Mouse (Mus musculus) neural tube, embryonic 11.5 days (tissue): ENCODE measurements around the gene Fos. TPM values are rescaled to one million over a fixed set of nuclear protein-coding genes. Genes with fewer than 3 reads are reported as not detected.

Source experiments
- ATAC-seq: fragments of 200-750 bp; cut with Nextera tagmentation; 2 replicates; pipeline ENCODE4 v1.8.0; 2017; ENCODE audit warnings: moderate number of reproducible peaks, mild to moderate bottlenecking, moderate TSS enrichment, moderate library complexity; ENCODE audit not compliant: insufficient read depth, low FRiP score, low TSS enrichment
- DNase-seq: peaks from one replicate; pipeline ENCODE4 v3.0.0-alpha.2; 2015; ENCODE audit warnings: low spot score
- H3K27ac ChIP-seq: fragments of 300-500 bp; sonication (generic); 2 replicates; pipeline ENCODE4 v1.5.1; 2014; ENCODE audit warnings: low read depth, mild to moderate bottlenecking, low read length
- H3K27me3 ChIP-seq: fragments of 300-500 bp; sonication (generic); 2 replicates; pipeline ENCODE4 v1.6.1; 2014; ENCODE audit warnings: mild to moderate bottlenecking, low read length, mixed read lengths; ENCODE audit not compliant: control insufficient read depth, insufficient read depth
- H3K36me3 ChIP-seq: fragments of 300-500 bp; sonication (generic); 2 replicates; pipeline ENCODE4 v1.6.1; 2014; ENCODE audit warnings: mild to moderate bottlenecking, low read length, moderate library complexity, mixed read lengths; ENCODE audit not compliant: control insufficient read depth, insufficient read depth
- H3K4me1 ChIP-seq: fragments of 300-500 bp; sonication (generic); 2 replicates; pipeline ENCODE4 v1.6.1; 2014; ENCODE audit warnings: low read length, mixed read lengths; ENCODE audit not compliant: control insufficient read depth, insufficient read depth
- H3K4me2 ChIP-seq: fragments of 300-500 bp; sonication (generic); 2 replicates; pipeline ENCODE4 v1.6.1; 2014; ENCODE audit warnings: low read depth, mild to moderate bottlenecking, moderate library complexity
- H3K4me3 ChIP-seq: fragments of 300-500 bp; sonication (generic); 2 replicates; pipeline ENCODE4 v1.5.1; 2014; ENCODE audit warnings: low read depth, low read length
- H3K9ac ChIP-seq: fragments of 300-500 bp; sonication (generic); 2 replicates; pipeline ENCODE4 v1.6.1; 2014; ENCODE audit warnings: mild to moderate bottlenecking, low read length
- H3K9me3 ChIP-seq: fragments of 300-500 bp; sonication (generic); 2 replicates; pipeline ENCODE4 v1.6.1; 2016; ENCODE audit warnings: low read length; ENCODE audit not compliant: control insufficient read depth
- WGBS: fragments of 180-500 bp; shearing (Covaris S2); extraction: QIAGEN DNeasy Blood & Tissue Kit; methylation state at CpG from one replicate; pipeline ENCODE4 v1.1.7; 2014; 5-methylcytosine and 5-hydroxymethylcytosine counted together
- polyA plus RNA-seq: library from polyadenylated mRNA; unstranded; fragments of >200 nt; fragmentation: Nextera tagmentation; extraction: Ambion mirVana; gene quantifications from 2 replicates; pipeline ENCODE4 v1.2.1, GENCODE M21; 2014

Gene Fos
- polyA plus RNA-seq, 1 experiment from 2014 or later = 2.5 TPM

DNA sequence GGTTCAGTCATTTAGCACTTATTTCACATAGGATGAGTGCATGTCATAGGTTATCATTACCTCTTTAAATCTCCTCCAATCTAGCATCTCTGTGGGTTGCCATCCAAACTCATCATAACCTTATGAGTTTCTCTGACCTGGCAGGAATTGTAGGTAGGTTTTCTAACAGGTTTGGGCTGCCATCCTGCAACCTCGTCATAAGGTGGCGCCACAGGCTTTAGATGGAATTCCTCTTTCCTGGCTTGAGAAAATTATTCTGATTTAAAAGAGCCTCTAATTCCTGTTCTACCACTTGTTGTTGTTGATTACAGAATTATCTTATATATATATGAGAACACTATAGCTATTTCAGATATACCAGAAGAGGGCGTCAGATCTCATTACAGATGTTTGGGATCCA, 34.5 kb downstream of the Fos start:
- no peak overlapping the region for H3K4me3 ChIP-seq
- no peaks in the 10 kb centered on the region for H3K27me3 ChIP-seq
- H3K9ac ChIP-seq = no peak overlapping the region
- H3K9me3 ChIP-seq = no peaks in the 10 kb centered on the region
- 36% methylated on average over 3 of the region's 3 CpGs for WGBS
- no peaks in the 10 kb centered on the region for H3K36me3 ChIP-seq
- no peak overlapping the region for H3K4me2 ChIP-seq
- no peak overlapping the region for H3K27ac ChIP-seq
- no peak for ATAC-seq
- no peaks in the 10 kb centered on the region for H3K4me1 ChIP-seq
- DNase-seq = no peak

DNA sequence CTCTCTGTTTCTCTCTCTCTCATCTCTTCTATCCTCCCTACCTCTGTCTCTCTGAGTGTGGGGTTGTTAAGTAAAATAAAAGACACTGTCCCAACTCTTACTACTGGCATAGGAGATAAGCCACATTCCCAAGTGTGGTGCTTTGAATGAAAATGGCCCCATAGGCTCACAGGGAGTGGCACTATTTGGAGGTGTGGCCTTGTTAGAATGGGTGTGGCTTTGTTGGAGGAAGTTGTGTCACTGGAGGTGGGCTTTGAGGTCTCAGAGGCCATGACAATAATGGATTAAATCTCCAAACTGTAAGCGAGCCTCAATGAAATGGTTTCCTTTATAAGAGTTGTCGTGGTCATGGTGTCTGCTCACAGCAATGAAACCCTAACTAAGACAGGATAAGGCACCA, 36.3 kb downstream of the Fos start:
- ATAC-seq (no peak), DNase-seq (no peak)
- no peak overlapping the region for H3K4me2 ChIP-seq
- H3K36me3 ChIP-seq = no peaks in the 10 kb centered on the region
- H3K27me3 ChIP-seq = no peaks in the 10 kb centered on the region
- H3K27ac ChIP-seq = no peak overlapping the region
- H3K4me3 ChIP-seq = no peak overlapping the region
- no peaks in the 10 kb centered on the region for H3K9me3 ChIP-seq
- no peaks in the 10 kb centered on the region for H3K4me1 ChIP-seq
- H3K9ac ChIP-seq = no peak overlapping the region
- WGBS = 84% methylated on average over 2 of the region's 2 CpGs

GRCm38 (mm10) chr12:85513789-85514447, 40.2 kb downstream of the Fos start:
- Histone ChIP-seq H3K27me3 (no peaks in the 10 kb centered on the region), H3K9ac (no peak overlapping the region), H3K27ac (no peak overlapping the region), H3K36me3 (no peaks in the 10 kb centered on the region), H3K4me2 (no peak overlapping the region), H3K9me3 (no peaks in the 10 kb centered on the region), H3K4me3 (no peak overlapping the region), H3K4me1 (no peaks in the 10 kb centered on the region)
- WGBS = 79% methylated on average over 6 of the region's 6 CpGs
- ATAC-seq (no peak), DNase-seq (no peak)

DNA sequence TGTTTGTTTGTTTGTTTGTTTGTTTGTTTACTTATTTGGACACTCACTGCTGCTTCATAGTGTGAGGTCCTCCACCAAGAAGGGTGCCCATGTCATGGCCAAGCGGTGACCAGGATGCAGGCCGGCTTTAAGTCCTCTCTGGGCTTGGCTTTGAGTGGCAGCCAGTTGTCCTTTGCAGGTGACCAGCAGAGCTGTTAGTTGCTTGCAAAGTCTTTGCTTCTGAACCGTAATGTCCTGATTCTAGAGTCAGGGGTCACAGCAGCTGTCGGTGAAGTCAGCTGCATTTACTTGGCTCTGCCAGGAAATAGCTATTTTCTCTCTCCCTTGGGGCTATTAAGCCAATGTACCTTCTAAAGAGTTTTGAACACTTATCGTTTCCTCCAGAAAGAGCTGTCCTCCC, 41.3 kb downstream of the Fos start:
- H3K9ac ChIP-seq = no peak overlapping the region
- no peak overlapping the region for H3K27ac ChIP-seq
- H3K36me3 ChIP-seq = no peaks in the 10 kb centered on the region
- no peak overlapping the region for H3K4me3 ChIP-seq
- H3K4me2 ChIP-seq = no peak overlapping the region
- no peaks in the 10 kb centered on the region for H3K27me3 ChIP-seq
- DNase-seq (no peak), ATAC-seq (no peak)
- 73% methylated on average over 5 of the region's 5 CpGs for WGBS
- H3K4me1 ChIP-seq = no peaks in the 10 kb centered on the region
- no peaks in the 10 kb centered on the region for H3K9me3 ChIP-seq

- Histone ChIP-seq H3K9me3 (no peaks in the 10 kb centered on the region), H3K27ac (no peak overlapping the region), H3K4me2 (no peak overlapping the region), H3K4me1 (no peaks in the 10 kb centered on the region), H3K36me3 (no peaks in the 10 kb centered on the region), H3K4me3 (no peak overlapping the region), H3K9ac (no peak overlapping the region), H3K27me3 (no peaks in the 10 kb centered on the region)
- 81% methylated on average over 3 of the region's 3 CpGs for WGBS
- no peak for DNase-seq
- ATAC-seq = no peak
Measured at GRCm38 (mm10) chr12:85515865-85516264, 42.2 kb downstream of the Fos start.

DNA sequence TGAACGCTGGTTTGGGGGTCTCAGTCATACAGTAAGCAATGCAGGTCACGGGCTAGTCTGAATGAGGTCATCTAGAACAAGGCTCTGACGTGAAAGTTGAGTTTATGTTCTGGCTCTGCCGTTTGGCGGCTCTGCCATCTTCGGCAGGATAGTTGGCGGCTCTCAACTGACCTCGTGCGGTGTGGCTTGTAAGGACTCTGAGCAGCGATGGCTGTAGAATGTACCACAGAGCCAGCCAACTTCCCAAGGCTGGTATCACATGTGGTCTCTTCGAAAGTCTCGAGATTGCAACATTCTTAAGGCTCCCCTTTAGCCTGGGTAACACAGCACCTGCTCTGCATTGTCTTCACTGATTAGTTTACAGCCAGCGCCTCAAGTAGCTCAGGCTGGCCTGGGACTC, 43.6 kb downstream of the Fos start:
- no peaks in the 10 kb centered on the region for H3K4me1 ChIP-seq
- no peak for ATAC-seq
- H3K9ac ChIP-seq = no peak overlapping the region
- no peaks in the 10 kb centered on the region for H3K36me3 ChIP-seq
- H3K27ac ChIP-seq = no peak overlapping the region
- H3K9me3 ChIP-seq = no peaks in the 10 kb centered on the region
- H3K4me3 ChIP-seq = no peak overlapping the region
- no peak overlapping the region for H3K4me2 ChIP-seq
- WGBS = 89% methylated on average over 13 of the region's 13 CpGs
- no peaks in the 10 kb centered on the region for H3K27me3 ChIP-seq
- no peak for DNase-seq

GRCm38 (mm10) chr12:85518009-85518408, 44.3 kb downstream of the Fos start:
- 76% methylated on average over 5 of the region's 5 CpGs for WGBS

GRCm38 (mm10) chr12:85519553-85519952, 45.9 kb downstream of the Fos start:
- H3K4me2 ChIP-seq = no peak overlapping the region
- H3K27me3 ChIP-seq = no peaks in the 10 kb centered on the region
- no peak overlapping the region for H3K27ac ChIP-seq
- no peaks in the 10 kb centered on the region for H3K36me3 ChIP-seq
- no peak overlapping the region for H3K9ac ChIP-seq
- no peaks in the 10 kb centered on the region for H3K9me3 ChIP-seq
- 92% methylated on average over 6 of the region's 6 CpGs for WGBS
- DNase-seq (no peak), ATAC-seq (no peak)
- no peak overlapping the region for H3K4me3 ChIP-seq
- H3K4me1 ChIP-seq = peaks cover 5% of the 10 kb centered on the region

More at GRCm38 (mm10) chr12:85518009-85518408, 44.3 kb downstream of the Fos start:
- ATAC-seq (no peak), DNase-seq (no peak)
- H3K9me3 ChIP-seq = no peaks in the 10 kb centered on the region
- H3K27me3 ChIP-seq = no peaks in the 10 kb centered on the region
- H3K36me3 ChIP-seq = no peaks in the 10 kb centered on the region
- H3K4me3 ChIP-seq = no peak overlapping the region
- no peak overlapping the region for H3K4me2 ChIP-seq
- H3K27ac ChIP-seq = no peak overlapping the region
- no peak overlapping the region for H3K9ac ChIP-seq
- no peaks in the 10 kb centered on the region for H3K4me1 ChIP-seq

GRCm38 (mm10) chr12:85521101-85521500, 47.4 kb downstream of the Fos start:
- WGBS = 77% methylated on average over 6 of the region's 6 CpGs
- DNase-seq = no peak

More at GRCm38 (mm10) chr12:85521101-85521500, 47.4 kb downstream of the Fos start:
- H3K27me3 ChIP-seq = no peaks in the 10 kb centered on the region
- no peaks in the 10 kb centered on the region for H3K36me3 ChIP-seq
- H3K4me2 ChIP-seq = no peak overlapping the region
- H3K27ac ChIP-seq = no peak overlapping the region
- H3K4me3 ChIP-seq = no peak overlapping the region
- H3K9me3 ChIP-seq = no peaks in the 10 kb centered on the region
- H3K9ac ChIP-seq = no peak overlapping the region
- peaks cover 7% of the 10 kb centered on the region for H3K4me1 ChIP-seq
- no peak for ATAC-seq
